Mouse (Mus musculus) thymus, adult 2 months (tissue): Measurements from ENCODE around the gene Rusc1. TPM values are rescaled to one million over a fixed set of nuclear protein-coding genes. Genes with fewer than 3 reads are reported as not detected.

Experiments used
- DNase-seq: peaks from one replicate; pipeline ENCODE4 v3.0.0; 2021
- H3K27ac ChIP-seq: fragments of 200-500 bp; 2 replicates; pipeline ENCODE4 v1.5.1; 2012; ENCODE audit warnings: low read length, control low read depth; ENCODE audit not compliant: control insufficient read depth, insufficient read depth
- H3K27me3 ChIP-seq: fragments of 200-500 bp; 2 replicates; pipeline ENCODE4 v1.6.1; 2012; ENCODE audit warnings: mild to moderate bottlenecking, low read length, moderate library complexity, mixed read lengths; ENCODE audit not compliant: control insufficient read depth, insufficient read depth
- H3K36me3 ChIP-seq: fragments of 200-500 bp; 2 replicates; pipeline ENCODE4 v1.6.1; 2012; ENCODE audit warnings: mild to moderate bottlenecking, low read length, moderate library complexity; ENCODE audit not compliant: control insufficient read depth, insufficient read depth
- H3K4me1 ChIP-seq: fragments of 200-500 bp; replicated peaks from 2 replicates; pipeline ENCODE4 v1.6.1; 2012; ENCODE audit warnings: low read length; ENCODE audit not compliant: control insufficient read depth, insufficient read depth
- H3K4me3 ChIP-seq: fragments of 200-500 bp; 2 replicates; pipeline ENCODE4 v1.5.1; 2012; ENCODE audit warnings: mild to moderate bottlenecking, low read length, control low read depth, moderate library complexity; ENCODE audit not compliant: control insufficient read depth, insufficient read depth
- CTCF ChIP-seq: fragments of 200-500 bp; IDR thresholded peaks from 2 replicates; pipeline ENCODE4 v1.5.1; 2012; ENCODE audit warnings: mild to moderate bottlenecking, control low read depth, low read length, moderate library complexity, borderline replicate concordance; ENCODE audit not compliant: control insufficient read depth, poor library complexity, insufficient read depth; ENCODE audit errors: extremely low read depth
- POLR2A ChIP-seq: fragments of 200-500 bp; IDR thresholded peaks from 2 replicates; pipeline ENCODE4 v1.6.1; 2012; ENCODE audit warnings: mild to moderate bottlenecking, low read length, control low read depth, moderate library complexity; ENCODE audit not compliant: control insufficient read depth, poor library complexity, insufficient read depth; ENCODE audit errors: extremely low read depth
- whole genome bisulfite sequencing: fragments of 180-500 bp; shearing (Covaris S2); methylation state at CpG from one replicate; pipeline ENCODE4 v1.1.7; 2018; 5-methylcytosine and 5-hydroxymethylcytosine counted together
- polyA plus RNA-seq: library from polyadenylated mRNA; depleted of rRNA; stranded (reverse); fragments of >200 nt; gene quantifications from 2 replicates; pipeline ENCODE4 v1.2.3, GENCODE M21; 2012

Rusc1 gene
- polyA plus RNA-seq, 1 experiment = 50.9 TPM

DNA sequence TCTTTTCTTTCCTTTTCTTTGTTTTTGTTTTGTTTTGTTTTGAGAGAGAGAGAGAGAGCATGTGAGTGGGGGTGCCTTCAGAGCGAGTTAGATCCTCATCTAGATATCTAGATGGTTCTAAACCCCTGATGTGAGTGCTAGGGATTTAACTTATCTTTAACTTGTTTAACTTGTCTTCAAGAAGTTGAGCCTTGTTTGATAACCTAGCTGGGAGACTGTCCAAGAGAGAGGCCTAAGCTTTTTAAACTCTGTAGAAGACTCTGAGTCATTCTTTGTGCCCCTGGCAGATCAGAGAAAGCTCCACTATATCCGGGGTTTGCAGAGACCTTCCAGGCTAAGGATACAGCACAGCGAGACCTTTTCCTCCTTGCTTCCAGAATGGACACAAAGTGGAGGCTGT is 14.4 kb upstream of the Rusc1 start:
- Histone ChIP-seq H3K36me3 (no peaks in the 10 kb centered on the region), H3K27me3 (no peaks in the 10 kb centered on the region), H3K4me3 (no peak overlapping the region), H3K27ac (no peak overlapping the region), H3K4me1 (no peaks in the 10 kb centered on the region)
- TF ChIP-seq CTCF (no peak), POLR2A (no peak)
- DNase-seq = no peak
- 88% methylated on average over 3 of the region's 3 CpGs for WGBS

- TF ChIP-seq CTCF (no peak), POLR2A (no peak)
- DNase-seq = no peak
- H3K27me3 ChIP-seq = no peaks in the 10 kb centered on the region
- no peaks in the 10 kb centered on the region for H3K4me1 ChIP-seq
- no peaks in the 10 kb centered on the region for H3K36me3 ChIP-seq
- H3K27ac ChIP-seq = no peak overlapping the region
- no peak overlapping the region for H3K4me3 ChIP-seq
These were observed 13.8 kb upstream of the Rusc1 start for GRCm38 (mm10) chr3:89106881-89107280.

DNA sequence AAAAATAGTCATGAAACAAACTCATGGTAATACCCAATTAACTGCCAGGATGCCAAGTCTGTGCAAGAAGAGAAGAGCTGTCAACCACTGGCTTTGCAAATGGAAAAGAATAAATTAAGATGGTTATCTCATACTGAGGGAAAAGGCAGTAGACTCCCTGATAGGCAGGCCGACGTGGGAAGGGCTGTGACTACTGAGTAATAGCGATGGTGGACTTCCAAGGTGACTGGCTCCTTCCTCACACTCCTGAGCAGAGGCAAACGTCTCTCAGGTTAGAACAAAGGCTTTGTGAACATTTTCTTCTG is 10.1 kb upstream of the Rusc1 start:
- Histone ChIP-seq H3K4me3 (no peak overlapping the region), H3K27me3 (no peaks in the 10 kb centered on the region), H3K36me3 (no peaks in the 10 kb centered on the region), H3K27ac (no peak overlapping the region), H3K4me1 (peaks cover 4% of the 10 kb centered on the region)
- TF ChIP-seq POLR2A (no peak), CTCF (no peak)
- WGBS = 78% methylated on average over 4 of the region's 4 CpGs
- no peak for DNase-seq

GRCm38 (mm10) chr3:89102495-89103290 is 9.6 kb upstream of the Rusc1 start:
- H3K4me3 ChIP-seq = no peak overlapping the region
- H3K36me3 ChIP-seq = no peaks in the 10 kb centered on the region
- no peak overlapping the region for H3K27ac ChIP-seq
- 70% methylated on average over 12 of the region's 12 CpGs for WGBS
- TF ChIP-seq CTCF (no peak), POLR2A (no peak)
- peaks cover 4% of the 10 kb centered on the region for H3K4me1 ChIP-seq
- H3K27me3 ChIP-seq = no peaks in the 10 kb centered on the region
- no peak for DNase-seq

GRCm38 (mm10) chr3:89101812-89102494 is 8.8 kb upstream of the Rusc1 start, which contains the start of gene Fdps:
Fdps (minus strand) TSS chr3:89101959.
- H3K27ac ChIP-seq = peak within 1 kb of the TSS; percentile 19; the same call in 1 of the 2 replicates
- no peaks in the 10 kb centered on the region for H3K27me3 ChIP-seq
- peak within 1 kb of the TSS; percentile 71 for H3K4me3 ChIP-seq
- peak; percentile 55; the same call in 1 of the 2 replicates for TF ChIP-seq POLR2A
- 0 out of 2 replicates have a peak, but pooled peaks have one; percentile 46 for TF ChIP-seq CTCF
- DNase-seq = peak; percentile 95
- H3K4me1 ChIP-seq = peaks cover 4% of the 10 kb centered on the region
- no peaks in the 10 kb centered on the region for H3K36me3 ChIP-seq
- WGBS = under 1% methylated on average over 26 of the region's 26 CpGs

DNA sequence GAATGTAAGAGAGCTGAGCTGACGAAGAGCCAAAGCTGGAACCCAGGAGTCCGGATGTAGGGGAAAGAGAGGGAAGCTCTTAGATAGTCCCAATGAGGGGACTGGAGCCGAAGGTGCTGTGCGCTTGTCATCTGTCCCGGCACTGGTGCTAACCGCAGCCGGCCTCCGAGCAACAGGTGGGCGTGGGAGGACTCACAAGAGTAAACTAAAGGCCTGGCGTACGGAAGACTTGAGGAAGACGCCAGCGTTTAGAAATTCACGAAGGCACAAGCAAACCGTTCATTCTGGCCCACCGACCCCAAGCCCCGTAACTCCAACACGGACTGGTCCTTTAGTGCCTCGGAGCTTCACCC is 8.3 kb upstream of the Rusc1 start:
- Histone ChIP-seq H3K4me3 (peak overlapping the region; percentile 71), H3K27me3 (no peaks in the 10 kb centered on the region), H3K36me3 (no peaks in the 10 kb centered on the region), H3K4me1 (peaks cover 4% of the 10 kb centered on the region), H3K27ac (peak overlapping the region; percentile 19; the same call in 1 of the 2 replicates)
- TF ChIP-seq CTCF (no peak), POLR2A (no peak)
- DNase-seq = no peak
- WGBS = 0% methylated on average over 19 of the region's 19 CpGs

DNA sequence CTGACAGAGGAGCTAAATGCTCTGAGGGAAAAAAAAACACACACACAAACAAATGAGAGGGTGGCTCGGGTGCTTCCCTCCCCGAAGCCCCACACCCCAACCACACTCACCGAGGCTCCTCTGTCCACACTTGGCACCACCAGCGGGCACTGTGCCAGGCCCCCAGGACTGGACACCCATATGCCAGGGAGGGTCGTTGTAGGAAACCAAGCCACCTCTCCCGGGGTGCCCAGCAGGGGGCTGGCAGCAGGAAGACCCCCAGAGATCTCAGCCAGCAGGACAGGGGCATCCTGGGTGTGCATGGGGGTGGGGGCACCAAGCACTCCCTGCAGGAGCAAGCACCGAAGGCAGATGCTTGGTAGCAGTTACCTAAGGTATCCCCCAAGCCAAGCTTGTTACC is 7.7 kb upstream of the Rusc1 start, which contains the start of gene Gm43738:
Gm43738 (minus strand) TSS at position 289 of the 400 bp plus-strand sequence.
- Histone ChIP-seq H3K4me1 (peaks cover 4% of the 10 kb centered on the region), H3K36me3 (no peaks in the 10 kb centered on the region), H3K27me3 (no peaks in the 10 kb centered on the region), H3K27ac (peak within 1 kb of the TSS; percentile 19; the same call in 1 of the 2 replicates), H3K4me3 (peak within 1 kb of the TSS; percentile 71)
- DNase-seq = no peak
- 52% methylated on average over 7 of the region's 7 CpGs for WGBS
- TF ChIP-seq POLR2A (no peak), CTCF (no peak)
